Comparison of ENCODE assay signal across 21 mouse cellular contexts in genomic region chr11:23299910-23300309, GRCm38 (mm10). TPM values are rescaled to one million over a fixed set of nuclear protein-coding genes. Genes with fewer than 3 reads are reported as not detected.
DNase-seq lines count a peak whose midpoint lies in the region; ATAC-seq and TF ChIP-seq lines count a peak whose summit lies in the region.
"Had no signal": no experiment of that assay in that cellular context is flagged by ENCODE, and none has a peak within 500 bp of the region (broad histone marks: within the 10 kb centered on the region; RNA-seq: fewer than 3 reads in every experiment).

No protein-coding gene starts in this region.

- TF ChIP-seq CTCF in hindbrain, postnatal 0 days (IDR thresholded peaks at IDR 0.05; ENCODE audit: low read depth): no peak
- no peak for TF ChIP-seq CTCF in lung, embryonic 14.5 days (IDR thresholded peaks at IDR 0.05; ENCODE audit: low read depth)

- H3K9ac ChIP-seq in hindbrain, embryonic 16.5 days (ENCODE audit: low read depth, low read length): no peak overlapping the region
- no peak overlapping the region for H3K9ac ChIP-seq in hindbrain, postnatal 0 days (replicated peaks; ENCODE audit: low read length)
- H3K9ac ChIP-seq in lung, embryonic 14.5 days: no peak overlapping the region
- H3K9ac ChIP-seq in forebrain, embryonic 13.5 days: no peak overlapping the region
- no peak overlapping the region for H3K9ac ChIP-seq in liver, embryonic 16.5 days (ENCODE audit: low read depth, low read length)
- H3K9ac ChIP-seq: embryonic facial prominence, embryonic 13.5 days; limb, embryonic 15.5 days; neural tube, embryonic 15.5 days had no signal

- H3K27me3 ChIP-seq in hindbrain, embryonic 16.5 days (replicated peaks; ENCODE audit: control insufficient read depth, insufficient read depth, low read length): no peaks in the 10 kb centered on the region
- no peaks in the 10 kb centered on the region for H3K27me3 ChIP-seq in hindbrain, postnatal 0 days (ENCODE audit: insufficient read depth, low read length)
- no peaks in the 10 kb centered on the region for H3K27me3 ChIP-seq in lung, embryonic 14.5 days (ENCODE audit: insufficient read depth, low read length)
- no peaks in the 10 kb centered on the region for H3K27me3 ChIP-seq in forebrain, embryonic 13.5 days
- no peaks in the 10 kb centered on the region for H3K27me3 ChIP-seq in liver, embryonic 16.5 days (ENCODE audit: control insufficient read depth, insufficient read depth, low read depth, low read length)
- H3K27me3 ChIP-seq: embryonic facial prominence, embryonic 13.5 days; limb, embryonic 15.5 days; megakaryocyte, embryonic 14.5 days; neural tube, embryonic 15.5 days had no signal

- DNase-seq in hindbrain, postnatal 0 days (ENCODE audit: low spot score): no peak
- DNase-seq in lung, embryonic 14.5 days: no peak
- no peak for DNase-seq in lung, postnatal 36 days
- no peak for DNase-seq in gastrocnemius, adult 18-20 months (ENCODE audit: low spot score)
- DNase-seq: adrenal gland, adult 8-10 months; cerebellum, adult 9-10 months; gastrocnemius, adult 2 months; heart, adult 11 months; heart, postnatal 4 days; kidney, postnatal 36 days; layer of hippocampus, adult 9-11 months; lung, postnatal 10 days; thymus, postnatal 25 days had no signal

- peaks cover 16% of the 10 kb centered on the region for H3K36me3 ChIP-seq in hindbrain, embryonic 16.5 days (ENCODE audit: control insufficient read depth, insufficient read depth, low read length)
- peaks cover 11% of the 10 kb centered on the region for H3K36me3 ChIP-seq in hindbrain, postnatal 0 days (ENCODE audit: insufficient read depth, low read length)
- H3K36me3 ChIP-seq in lung, embryonic 14.5 days (ENCODE audit: insufficient read depth): peaks cover 29% of the 10 kb centered on the region
- H3K36me3 ChIP-seq in forebrain, embryonic 13.5 days (ENCODE audit: poor library complexity, severe bottlenecking): peaks cover 38% of the 10 kb centered on the region
- H3K36me3 ChIP-seq in liver, embryonic 16.5 days (ENCODE audit: control insufficient read depth, insufficient read depth): peaks cover 26% of the 10 kb centered on the region

- ATAC-seq in hindbrain, embryonic 16.5 days: peak; percentile 28; the same call in 1 of the 2 replicates
- ATAC-seq in hindbrain, postnatal 0 days: no peak
- ATAC-seq in lung, embryonic 14.5 days (ENCODE audit: insufficient read depth): peak; percentile 11; the same call in 1 of the 2 replicates
- peak; percentile 40; the same call in 1 of the 2 replicates for ATAC-seq in forebrain, embryonic 13.5 days
- 0 out of 2 replicates have a peak, but pooled peaks have one; percentile 14 for ATAC-seq in liver, embryonic 16.5 days (ENCODE audit: low read depth)
- ATAC-seq: inflammation-experienced regulatory T-cells, adult 6 months had no signal

- WGBS in hindbrain, embryonic 16.5 days: 92% methylated on average over 1 of the region's 1 CpGs
- 100% methylated on average over 1 of the region's 1 CpGs for WGBS in hindbrain, postnatal 0 days
- WGBS in lung, embryonic 14.5 days: 83% methylated on average over 1 of the region's 1 CpGs
- WGBS in forebrain, embryonic 13.5 days: 100% methylated on average over 1 of the region's 1 CpGs
- WGBS in liver, embryonic 16.5 days (ENCODE audit: insufficient replicate concordance): 77% methylated on average over 1 of the region's 1 CpGs

- no peaks in the 10 kb centered on the region for H3K4me1 ChIP-seq in hindbrain, embryonic 16.5 days (ENCODE audit: control insufficient read depth, insufficient read depth, low read depth, low read length)
- H3K4me1 ChIP-seq in hindbrain, postnatal 0 days (ENCODE audit: insufficient read depth, low read length): no peaks in the 10 kb centered on the region
- no peaks in the 10 kb centered on the region for H3K4me1 ChIP-seq in lung, embryonic 14.5 days (ENCODE audit: insufficient read depth)
- H3K4me1 ChIP-seq in forebrain, embryonic 13.5 days: no peaks in the 10 kb centered on the region
- H3K4me1 ChIP-seq in liver, embryonic 16.5 days (ENCODE audit: control insufficient read depth, low read depth, low read length): peaks cover 3% of the 10 kb centered on the region
- H3K4me1 ChIP-seq: embryonic facial prominence, embryonic 13.5 days; limb, embryonic 15.5 days; neural tube, embryonic 15.5 days had no signal

- no peak overlapping the region for H3K4me2 ChIP-seq in hindbrain, embryonic 16.5 days (ENCODE audit: low read length)
- H3K4me2 ChIP-seq in hindbrain, postnatal 0 days (ENCODE audit: low read depth, low read length): no peak overlapping the region
- H3K4me2 ChIP-seq in lung, embryonic 14.5 days: no peak overlapping the region
- H3K4me2 ChIP-seq in forebrain, embryonic 13.5 days: no peak overlapping the region
- no peak overlapping the region for H3K4me2 ChIP-seq in liver, embryonic 16.5 days (ENCODE audit: low read depth, low read length)
- H3K4me2 ChIP-seq: embryonic facial prominence, embryonic 13.5 days; limb, embryonic 15.5 days; neural tube, embryonic 15.5 days had no signal

- no peaks in the 10 kb centered on the region for H3K9me3 ChIP-seq in hindbrain, embryonic 16.5 days (ENCODE audit: control insufficient read depth, low read length)
- no peaks in the 10 kb centered on the region for H3K9me3 ChIP-seq in hindbrain, postnatal 0 days (ENCODE audit: low read length)
- H3K9me3 ChIP-seq in lung, embryonic 14.5 days (ENCODE audit: low read depth, low read length): no peaks in the 10 kb centered on the region
- no peaks in the 10 kb centered on the region for H3K9me3 ChIP-seq in forebrain, embryonic 13.5 days (replicated peaks)
- H3K9me3 ChIP-seq in liver, embryonic 16.5 days (replicated peaks; ENCODE audit: control insufficient read depth, low read length): no peaks in the 10 kb centered on the region
- H3K9me3 ChIP-seq: embryonic facial prominence, embryonic 13.5 days; limb, embryonic 15.5 days; megakaryocyte, embryonic 14.5 days; neural tube, embryonic 15.5 days had no signal

- no peak overlapping the region for H3K27ac ChIP-seq in hindbrain, embryonic 16.5 days (ENCODE audit: low read depth, low read length)
- H3K27ac ChIP-seq in hindbrain, postnatal 0 days: no peak overlapping the region
- no peak overlapping the region for H3K27ac ChIP-seq in lung, embryonic 14.5 days (ENCODE audit: low read depth)
- H3K27ac ChIP-seq in forebrain, embryonic 13.5 days: no peak overlapping the region
- H3K27ac ChIP-seq in liver, embryonic 16.5 days (ENCODE audit: low read length): no peak overlapping the region
- H3K27ac ChIP-seq: embryonic facial prominence, embryonic 13.5 days; gastrocnemius, adult 2 months; limb, embryonic 15.5 days; neural tube, embryonic 15.5 days had no signal

- no peak overlapping the region for H3K4me3 ChIP-seq in hindbrain, embryonic 16.5 days (ENCODE audit: low read length)
- no peak overlapping the region for H3K4me3 ChIP-seq in hindbrain, postnatal 0 days (ENCODE audit: low read length)
- no peak overlapping the region for H3K4me3 ChIP-seq in lung, embryonic 14.5 days (ENCODE audit: low read depth, low read length)
- H3K4me3 ChIP-seq in forebrain, embryonic 13.5 days: no peak overlapping the region
- no peak overlapping the region for H3K4me3 ChIP-seq in liver, embryonic 16.5 days (ENCODE audit: low read depth, low read length)
- H3K4me3 ChIP-seq: embryonic facial prominence, embryonic 13.5 days; gastrocnemius, adult 2 months; limb, embryonic 15.5 days; megakaryocyte, embryonic 14.5 days; neural tube, embryonic 15.5 days had no signal

RNA-seq across cellular contexts. Expression of gene Usp34, which starts 6.8 kb away (rescaled TPM):
- polyA plus RNA-seq in hindbrain, embryonic 16.5 days (2015; fragmentation: Nextera tagmentation; extraction: Ambion mirVana): 26.3 and 27.1 TPM in 2 replicates
- total RNA-seq in hindbrain, postnatal 0 days (2014; rRNA removed): 95.2 and 95.3 TPM in 2 replicates
- polyA plus RNA-seq in hindbrain, postnatal 0 days (2015; fragmentation: Nextera tagmentation; extraction: Ambion mirVana): 24.5 and 26.7 TPM in 2 replicates
- polyA plus RNA-seq in lung, embryonic 14.5 days (2014; fragmentation: Nextera tagmentation; extraction: Ambion mirVana): 37.2 and 40.7 TPM in 2 replicates
- polyA plus RNA-seq in forebrain, embryonic 13.5 days (2015; fragmentation: Nextera tagmentation; extraction: Ambion mirVana): 27.1 and 29.8 TPM in 2 replicates
- 6.4 and 7.3 TPM in 2 replicates for polyA plus RNA-seq in liver, embryonic 16.5 days (2015; fragmentation: Nextera tagmentation; extraction: Ambion mirVana)
- 10 to 100 TPM; 38.7 to 41.4 TPM for total RNA-seq in gastrocnemius, adult 18-20 months (2021)

RNA-seq across cellular contexts. Expression of gene Xpo1, which starts 44.1 kb away (rescaled TPM):
- 52.6 and 63.5 TPM in 2 replicates for polyA plus RNA-seq in hindbrain, embryonic 16.5 days (2015; fragmentation: Nextera tagmentation; extraction: Ambion mirVana)
- total RNA-seq in hindbrain, postnatal 0 days (2014; rRNA removed): 50.7 and 51.8 TPM in 2 replicates
- 40.8 and 43.7 TPM in 2 replicates for polyA plus RNA-seq in hindbrain, postnatal 0 days (2015; fragmentation: Nextera tagmentation; extraction: Ambion mirVana)
- polyA plus RNA-seq in lung, embryonic 14.5 days (2014; fragmentation: Nextera tagmentation; extraction: Ambion mirVana): 150 and 156 TPM in 2 replicates
- polyA plus RNA-seq in forebrain, embryonic 13.5 days (2015; fragmentation: Nextera tagmentation; extraction: Ambion mirVana): 91.5 and 101 TPM in 2 replicates
- polyA plus RNA-seq in liver, embryonic 16.5 days (2015; fragmentation: Nextera tagmentation; extraction: Ambion mirVana): 33.0 and 36.3 TPM in 2 replicates
- 10 to 100 TPM; 19.9 to 26.5 TPM for total RNA-seq in gastrocnemius, adult 18-20 months (2021)
